Mouse (Mus musculus) kidney, embryonic 16.5 days (tissue): ENCODE measurements around the gene Cpne2. TPM values are rescaled to one million over a fixed set of nuclear protein-coding genes. Genes with fewer than 3 reads are reported as not detected.
A peak's percentile ranks its signal among the peaks of the same experiment; 100 is the strongest.

Experiments used
- ATAC-seq: fragments of 200-750 bp; cut with Nextera tagmentation; 2 replicates; pipeline ENCODE4 v1.8.0; 2017; ENCODE audit warnings: moderate TSS enrichment; ENCODE audit not compliant: low FRiP score, low TSS enrichment
- H3K27ac ChIP-seq: fragments of 300-500 bp; sonication (generic); 2 replicates; pipeline ENCODE4 v1.5.1; 2014; ENCODE audit warnings: low read length
- H3K27me3 ChIP-seq: fragments of 300-500 bp; sonication (generic); 2 replicates; pipeline ENCODE4 v1.6.1; 2014; ENCODE audit warnings: low read length, control low read depth, mixed read lengths; ENCODE audit not compliant: insufficient read depth
- H3K36me3 ChIP-seq: fragments of 300-500 bp; sonication (generic); 2 replicates; pipeline ENCODE4 v1.6.1; 2014; ENCODE audit warnings: low read length, control low read depth, mixed read lengths; ENCODE audit not compliant: insufficient read depth
- H3K4me1 ChIP-seq: fragments of 300-500 bp; sonication (generic); 2 replicates; pipeline ENCODE4 v1.6.1; 2014; ENCODE audit warnings: low read length, control low read depth, mixed read lengths; ENCODE audit not compliant: insufficient read depth
- H3K4me2 ChIP-seq: fragments of 300-500 bp; sonication (generic); replicated peaks from 2 replicates; pipeline ENCODE4 v1.6.1; 2014; ENCODE audit warnings: low read depth, low read length
- H3K4me3 ChIP-seq: fragments of 300-500 bp; sonication (generic); 2 replicates; pipeline ENCODE4 v1.5.1; 2014; ENCODE audit warnings: mild to moderate bottlenecking, low read length
- H3K9ac ChIP-seq: fragments of 300-500 bp; sonication (generic); replicated peaks from 2 replicates; pipeline ENCODE4 v1.6.1; 2014; ENCODE audit warnings: low read length
- H3K9me3 ChIP-seq: fragments of 300-500 bp; sonication (generic); 2 replicates; pipeline ENCODE4 v1.6.1; 2016; ENCODE audit warnings: low read length, control low read depth
- WGBS: fragments of 180-500 bp; shearing (Covaris S2); extraction: QIAGEN DNeasy Blood & Tissue Kit; methylation state at CpG from one replicate; pipeline ENCODE4 v1.1.7; 2014; 5-methylcytosine and 5-hydroxymethylcytosine counted together
- microRNA-seq: library from miRNA; unstranded; fragments of <30 nt; microRNA quantifications from one replicate; pipeline ENCODE4, GENCODE M21; 2016
- polyA plus RNA-seq: library from polyadenylated mRNA; unstranded; fragments of >200 nt; fragmentation: Nextera tagmentation; extraction: Ambion mirVana; gene quantifications from 2 replicates; pipeline ENCODE4 v1.2.1, GENCODE M21; 2015

Gene Cpne2
- polyA plus RNA-seq, 1 experiment from 2014 or later = 10.2 TPM

DNA sequence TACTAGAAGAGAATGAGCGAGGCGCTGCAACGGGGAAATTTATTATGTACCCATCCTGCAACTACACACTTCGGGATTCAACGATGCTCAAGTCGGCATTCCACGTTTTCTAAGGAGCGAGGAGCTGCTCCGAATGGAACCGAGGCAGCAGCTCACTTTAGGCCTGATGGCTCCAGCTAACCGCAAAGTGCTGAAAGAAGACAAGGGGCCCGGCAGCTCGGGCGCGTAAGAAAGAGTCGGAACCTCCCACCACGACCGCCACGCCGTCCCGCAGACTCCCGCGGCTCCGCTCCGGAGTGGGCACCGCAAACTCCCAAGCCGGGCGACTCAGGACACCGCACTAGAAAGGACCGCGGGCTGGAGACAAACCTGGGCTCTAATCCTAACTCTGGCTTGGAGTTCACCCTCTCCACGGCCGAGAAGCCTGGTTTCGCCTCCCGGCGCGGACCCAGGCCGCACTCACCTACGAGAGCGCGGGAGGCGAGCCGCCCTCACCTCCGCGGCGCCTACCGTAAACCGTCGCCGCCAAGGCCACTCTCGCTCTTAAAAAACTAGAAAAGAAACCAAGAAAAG is 68.3 kb downstream of the Cpne2 start:
- under 1% methylated on average over 51 of the region's 51 CpGs for WGBS
- peak overlapping the region; percentile 96 for H3K27ac ChIP-seq
- ATAC-seq = peak; percentile 46

DNA sequence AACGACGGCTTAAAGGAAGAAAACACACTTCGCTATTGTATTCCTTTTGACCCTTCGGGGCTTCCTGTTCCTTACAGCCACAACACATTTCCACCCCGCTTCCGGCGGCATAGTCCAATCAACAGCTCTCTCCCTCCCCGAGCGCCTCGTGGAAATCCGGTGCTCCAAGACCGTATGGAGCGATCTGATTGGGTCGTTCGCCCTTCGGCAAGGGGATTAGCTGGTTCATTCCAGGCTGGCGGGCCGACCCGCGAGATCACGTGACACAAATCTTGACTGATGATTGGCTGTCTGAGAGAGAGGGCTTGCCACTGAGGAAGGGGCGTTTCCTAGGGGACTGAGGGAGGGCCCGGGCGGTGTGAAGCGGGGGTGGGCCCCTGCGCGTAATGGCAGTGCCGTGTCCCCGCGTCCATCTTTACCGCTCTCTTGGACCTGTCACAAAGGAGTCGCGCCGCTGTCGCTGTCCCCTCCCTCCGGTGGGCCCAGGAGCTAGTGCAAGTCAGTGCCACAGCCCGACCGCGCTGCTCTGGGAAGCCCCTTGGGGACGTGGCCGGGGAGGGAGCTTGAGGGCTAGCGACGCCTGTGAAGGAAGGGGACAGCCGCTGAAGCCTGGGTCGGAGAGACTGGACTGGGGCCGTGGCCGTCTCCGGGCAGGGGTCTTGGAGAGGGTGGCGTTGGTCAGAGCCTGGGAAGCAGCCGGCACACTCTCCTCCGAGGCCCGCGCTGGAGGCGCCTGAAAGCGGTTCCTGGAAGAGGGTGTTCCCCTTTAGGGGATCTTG is 69.0 kb downstream of the Cpne2 start, which contains the start of the genes Rspry1 and Fam192a:
TSS of gene Rspry1 (plus strand) at position 331 of the 779 bp plus-strand sequence.
TSS of gene Fam192a (minus strand) at position 391 of the 779 bp plus-strand sequence.
- H3K27me3 ChIP-seq = no peaks in the 10 kb centered on the region
- peaks cover 22% of the 10 kb centered on the region for H3K4me1 ChIP-seq
- no peaks in the 10 kb centered on the region for H3K9me3 ChIP-seq
- ATAC-seq = peak; percentile 100
- peak within 1 kb of the TSS; percentile 96 for H3K27ac ChIP-seq
- H3K4me2 ChIP-seq = peak within 1 kb of the TSS; percentile 95
- under 1% methylated on average over 55 of the region's 55 CpGs for WGBS
- no peaks in the 10 kb centered on the region for H3K36me3 ChIP-seq
- peak within 1 kb of the TSS; percentile 99 for H3K4me3 ChIP-seq
- peak within 1 kb of the TSS; percentile 95 for H3K9ac ChIP-seq

More for the DNA sequence above, 68.3 kb downstream of the Cpne2 start:
- H3K27me3 ChIP-seq = no peaks in the 10 kb centered on the region
- H3K4me3 ChIP-seq = peak overlapping the region; percentile 99
- no peaks in the 10 kb centered on the region for H3K9me3 ChIP-seq
- peak overlapping the region; percentile 76 for H3K4me2 ChIP-seq
- H3K36me3 ChIP-seq = no peaks in the 10 kb centered on the region
- peaks cover 22% of the 10 kb centered on the region for H3K4me1 ChIP-seq
- peak overlapping the region; percentile 95 for H3K9ac ChIP-seq

- Histone ChIP-seq H3K9ac (peak overlapping the region; percentile 85), H3K4me3 (peak overlapping the region; percentile 99), H3K36me3 (0 out of 2 replicates have a peak, but pooled peaks cover 3% of the 10 kb centered on the region), H3K4me2 (peak overlapping the region; percentile 95), H3K27me3 (no peaks in the 10 kb centered on the region), H3K27ac (peak overlapping the region; percentile 87), H3K4me1 (peaks cover 22% of the 10 kb centered on the region), H3K9me3 (no peaks in the 10 kb centered on the region)
- peak; percentile 3; the same call in 1 of the 2 replicates for ATAC-seq
- under 1% methylated on average over 31 of the region's 31 CpGs for WGBS
Measured at GRCm38 (mm10) chr8:94602471-94603131, 69.8 kb downstream of the Cpne2 start.

DNA sequence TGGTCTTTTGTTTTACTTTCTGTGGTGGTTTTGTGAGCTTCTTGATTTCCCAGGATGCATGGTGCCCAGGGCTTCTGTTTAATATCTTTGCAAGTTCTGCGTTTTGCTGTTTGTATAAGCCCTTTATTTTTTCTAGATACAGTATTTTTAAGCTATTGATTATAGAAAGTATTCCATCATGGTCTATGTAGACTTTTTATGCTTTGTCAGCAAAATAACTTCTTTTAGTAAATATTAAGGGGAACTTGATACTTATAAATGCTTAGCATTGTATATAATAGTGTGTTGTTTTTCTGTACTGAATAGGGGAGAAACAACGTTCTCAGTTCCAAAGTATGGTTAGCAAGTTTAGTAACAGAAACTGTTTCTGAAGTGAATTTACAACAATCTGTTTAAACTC is 71.2 kb downstream of the Cpne2 start:
- no peak overlapping the region for H3K27ac ChIP-seq
- no peak overlapping the region for H3K4me2 ChIP-seq
- H3K9me3 ChIP-seq = no peaks in the 10 kb centered on the region
- H3K4me3 ChIP-seq = no peak overlapping the region
- H3K9ac ChIP-seq = no peak overlapping the region
- 0 out of 2 replicates have a peak, but pooled peaks cover 3% of the 10 kb centered on the region for H3K36me3 ChIP-seq
- no peaks in the 10 kb centered on the region for H3K27me3 ChIP-seq
- no peak for ATAC-seq
- H3K4me1 ChIP-seq = peaks cover 22% of the 10 kb centered on the region
- 82% methylated on average over 2 of the region's 2 CpGs for WGBS

DNA sequence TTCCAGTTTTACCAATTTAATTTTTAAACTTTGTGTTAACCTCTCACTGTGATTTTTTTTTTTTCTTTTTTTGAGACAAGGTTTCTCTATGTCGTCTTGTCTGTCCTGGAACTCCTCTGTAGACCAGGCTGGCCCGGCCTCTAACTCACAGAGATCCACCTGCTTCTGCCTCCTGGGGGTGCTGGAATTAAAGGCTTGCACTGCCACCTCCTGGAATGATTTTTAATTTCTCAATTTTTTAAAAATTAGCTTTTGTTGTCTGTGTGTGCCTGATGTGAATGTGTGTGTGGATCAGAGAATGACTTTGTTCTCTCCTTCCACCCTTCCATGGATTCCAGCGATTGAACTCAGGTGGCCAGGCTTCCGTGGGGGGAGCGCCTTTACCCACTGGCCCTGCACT is 74.3 kb downstream of the Cpne2 start:
- Histone ChIP-seq H3K4me2 (no peak overlapping the region), H3K36me3 (0 out of 2 replicates have a peak, but pooled peaks cover 3% of the 10 kb centered on the region), H3K27me3 (no peaks in the 10 kb centered on the region), H3K9ac (no peak overlapping the region), H3K4me1 (peaks cover 13% of the 10 kb centered on the region), H3K4me3 (no peak overlapping the region), H3K9me3 (no peaks in the 10 kb centered on the region), H3K27ac (no peak overlapping the region)
- ATAC-seq = no peak
- 96% methylated on average over 5 of the region's 5 CpGs for WGBS

Small RNA genes lying within 50 kb of the gene (microRNA-seq; reads per million reads assigned to microRNA genes)
- not detected for gene Mir7072

Other genes with a start within 250 kb of the Cpne2 start
- gene Slc12a3, start 203.8 kb upstream of the Cpne2 start, polyA plus RNA-seq = 14.5 and 16.6 TPM in 2 replicates
- gene Herpud1, start 146.6 kb upstream of the Cpne2 start, polyA plus RNA-seq = 82.9 and 87.9 TPM in 2 replicates
- 0.15 TPM in 1 of 2 replicates, not detected in the other for gene Nlrc5, start 98.6 kb upstream of the Cpne2 start, polyA plus RNA-seq
- gene Rspry1, start 68.9 kb downstream of the Cpne2 start, polyA plus RNA-seq = 39.1 and 41.4 TPM in 2 replicates
- 63.2 and 69.2 TPM in 2 replicates for gene Fam192a, start 69.0 kb downstream of the Cpne2 start, polyA plus RNA-seq
- gene Arl2bp, start 133.6 kb downstream of the Cpne2 start, polyA plus RNA-seq = 133 and 135 TPM in 2 replicates
- gene Pllp, start 163.3 kb downstream of the Cpne2 start, polyA plus RNA-seq = 19.6 and 20.8 TPM in 2 replicates
- gene Ccl22, start 212.6 kb downstream of the Cpne2 start, polyA plus RNA-seq = not detected in 2 replicates
- gene Cx3cl1, start 239.0 kb downstream of the Cpne2 start, polyA plus RNA-seq = 12.8 and 14.0 TPM in 2 replicates